Mouse (Mus musculus) kidney, embryonic 15.5 days (tissue): ENCODE data around the gene Cnnm2. TPM values are rescaled to one million over a fixed set of nuclear protein-coding genes. Genes with fewer than 3 reads are reported as not detected.

ENCODE experiments used
- ATAC-seq: fragments of 200-750 bp; cut with Nextera tagmentation; replicated peaks from 2 replicates; pipeline ENCODE4 v1.8.0; 2017; ENCODE audit warnings: moderate TSS enrichment; ENCODE audit not compliant: low FRiP score
- H3K27ac ChIP-seq: fragments of 300-500 bp; sonication (generic); 2 replicates; pipeline ENCODE4 v1.5.1; 2015; ENCODE audit warnings: mild to moderate bottlenecking, inconsistent platforms
- H3K27me3 ChIP-seq: fragments of 300-500 bp; sonication (generic); 2 replicates; pipeline ENCODE4 v1.6.1; 2015; ENCODE audit warnings: inconsistent platforms
- H3K36me3 ChIP-seq: fragments of 300-500 bp; sonication (generic); 2 replicates; pipeline ENCODE4 v1.6.1; 2015; ENCODE audit warnings: inconsistent platforms
- H3K4me1 ChIP-seq: fragments of 300-500 bp; sonication (generic); 2 replicates; pipeline ENCODE4 v1.6.1; 2015; ENCODE audit warnings: inconsistent platforms
- H3K4me2 ChIP-seq: fragments of 300-500 bp; sonication (generic); 2 replicates; pipeline ENCODE4 v1.6.1; 2015; ENCODE audit warnings: moderate library complexity, mild to moderate bottlenecking, inconsistent platforms
- H3K4me3 ChIP-seq: fragments of 300-500 bp; sonication (generic); replicated peaks from 2 replicates; pipeline ENCODE4 v1.5.1; 2015; ENCODE audit warnings: mild to moderate bottlenecking, inconsistent platforms
- H3K9ac ChIP-seq: fragments of 300-500 bp; sonication (generic); 2 replicates; pipeline ENCODE4 v1.6.1; 2015; ENCODE audit warnings: mild to moderate bottlenecking, inconsistent platforms
- H3K9me3 ChIP-seq: fragments of 300-500 bp; sonication (generic); replicated peaks from 2 replicates; pipeline ENCODE4 v1.6.1; 2016; ENCODE audit warnings: inconsistent platforms
- WGBS: fragments of 180-500 bp; shearing (Covaris S2); methylation state at CpG from one replicate; pipeline ENCODE4 v1.1.7; 2015; ENCODE audit warnings: mixed read lengths; 5-methylcytosine and 5-hydroxymethylcytosine counted together
- polyA plus RNA-seq: library from polyadenylated mRNA; unstranded; fragments of >200 nt; fragmentation: Nextera tagmentation; extraction: Ambion mirVana; gene quantifications from 2 replicates; pipeline ENCODE4 v1.2.1, GENCODE M21; 2015

The Cnnm2 gene
- polyA plus RNA-seq, 1 experiment from 2014 or later, result 7.9 TPM

DNA sequence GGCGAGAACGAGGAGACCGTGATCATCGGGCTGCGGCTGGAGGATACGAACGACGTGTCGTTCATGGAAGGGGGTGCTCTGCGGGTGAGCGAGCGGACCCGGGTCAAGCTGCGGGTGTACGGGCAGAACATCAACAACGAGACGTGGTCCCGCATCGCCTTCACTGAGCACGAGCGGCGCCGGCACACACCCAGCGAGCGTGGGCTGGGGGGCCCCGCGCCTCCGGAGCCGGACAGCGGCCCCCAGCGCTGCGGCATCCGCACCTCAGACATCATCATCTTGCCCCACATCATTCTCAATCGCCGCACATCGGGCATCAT lies 535 bp downstream of the Cnnm2 start:
- peak overlapping the region; percentile 71 for H3K4me3 ChIP-seq
- peak overlapping the region; percentile 91 for H3K4me2 ChIP-seq
- H3K9ac ChIP-seq, result peak overlapping the region; percentile 65
- H3K4me1 ChIP-seq, result peaks cover 33% of the 10 kb centered on the region
- H3K27ac ChIP-seq, result peak overlapping the region; percentile 72; the same call in 1 of the 2 replicates
- ATAC-seq, result no peak; the same call in 1 of the 2 replicates
- no peaks in the 10 kb centered on the region for H3K36me3 ChIP-seq
- no peaks in the 10 kb centered on the region for H3K9me3 ChIP-seq
- peaks cover 23% of the 10 kb centered on the region for H3K27me3 ChIP-seq
- under 1% methylated on average over 36 of the region's 36 CpGs for WGBS

DNA sequence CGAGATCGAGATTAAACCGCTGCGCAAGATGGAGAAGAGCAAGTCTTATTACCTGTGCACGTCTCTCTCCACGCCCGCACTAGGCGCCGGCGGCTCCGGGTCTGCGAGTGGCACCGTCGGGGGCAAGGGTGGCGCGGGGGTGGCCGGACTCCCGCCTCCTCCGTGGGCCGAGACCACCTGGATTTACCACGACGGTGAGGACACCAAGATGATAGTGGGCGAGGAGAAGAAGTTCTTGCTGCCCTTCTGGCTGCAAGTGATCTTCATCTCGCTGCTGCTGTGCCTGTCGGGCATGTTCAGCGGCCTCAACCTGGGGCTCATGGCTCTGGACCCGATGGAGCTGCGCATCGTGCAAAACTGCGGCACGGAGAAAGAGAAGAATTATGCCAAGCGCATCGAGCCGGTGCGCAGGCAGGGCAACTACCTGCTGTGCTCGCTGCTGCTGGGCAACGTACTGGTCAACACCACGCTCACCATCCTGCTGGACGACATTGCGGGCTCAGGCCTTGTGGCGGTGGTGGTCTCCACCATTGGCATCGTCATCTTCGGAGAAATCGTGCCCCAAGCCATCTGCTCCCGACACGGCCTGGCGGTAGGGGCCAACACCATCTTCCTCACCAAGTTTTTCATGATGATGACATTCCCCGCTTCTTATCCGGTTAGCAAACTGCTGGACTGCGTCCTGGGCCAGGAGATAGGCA lies 1.0 kb downstream of the Cnnm2 start:
- Histone ChIP-seq H3K4me2 (peak overlapping the region; percentile 91), H3K27ac (no peak overlapping the region), H3K4me1 (peaks cover 33% of the 10 kb centered on the region), H3K9me3 (no peaks in the 10 kb centered on the region), H3K9ac (peak overlapping the region; percentile 65), H3K4me3 (peak overlapping the region; percentile 71), H3K36me3 (no peaks in the 10 kb centered on the region), H3K27me3 (peaks cover 23% of the 10 kb centered on the region)
- ATAC-seq, result no peak
- 1% methylated on average over 50 of the region's 50 CpGs for WGBS

- Histone ChIP-seq H3K27ac (no peak overlapping the region), H3K4me3 (peak overlapping the region; percentile 71), H3K36me3 (no peaks in the 10 kb centered on the region), H3K27me3 (peaks cover 21% of the 10 kb centered on the region), H3K4me2 (peak overlapping the region; percentile 91), H3K4me1 (peaks cover 33% of the 10 kb centered on the region), H3K9ac (peak overlapping the region; percentile 65; the same call in 1 of the 2 replicates), H3K9me3 (no peaks in the 10 kb centered on the region)
- 2% methylated on average over 19 of the region's 19 CpGs for WGBS
- ATAC-seq, result no peak
Observed at GRCm38 (mm10) chr19:46762992-46763342, 1.6 kb downstream of the Cnnm2 start.

- Histone ChIP-seq H3K4me2 (peak overlapping the region; percentile 91), H3K4me1 (peaks cover 33% of the 10 kb centered on the region), H3K36me3 (no peaks in the 10 kb centered on the region), H3K4me3 (peak overlapping the region; percentile 71), H3K9ac (no peak overlapping the region; the same call in 1 of the 2 replicates), H3K9me3 (no peaks in the 10 kb centered on the region), H3K27me3 (peaks cover 17% of the 10 kb centered on the region), H3K27ac (no peak overlapping the region)
- WGBS, result 21% methylated on average over 7 of the region's 7 CpGs
- ATAC-seq, result no peak
Observed at GRCm38 (mm10) chr19:46763356-46763755, 2.0 kb downstream of the Cnnm2 start.

- Histone ChIP-seq H3K4me2 (peak overlapping the region; percentile 91), H3K27ac (no peak overlapping the region), H3K9me3 (no peaks in the 10 kb centered on the region), H3K9ac (no peak overlapping the region), H3K27me3 (peaks cover 12% of the 10 kb centered on the region), H3K36me3 (no peaks in the 10 kb centered on the region), H3K4me3 (peak overlapping the region; percentile 71), H3K4me1 (peaks cover 37% of the 10 kb centered on the region)
- no peak for ATAC-seq
- 49% methylated on average over 12 of the region's 12 CpGs for WGBS
Observed at GRCm38 (mm10) chr19:46763932-46764762, 2.8 kb downstream of the Cnnm2 start.

DNA sequence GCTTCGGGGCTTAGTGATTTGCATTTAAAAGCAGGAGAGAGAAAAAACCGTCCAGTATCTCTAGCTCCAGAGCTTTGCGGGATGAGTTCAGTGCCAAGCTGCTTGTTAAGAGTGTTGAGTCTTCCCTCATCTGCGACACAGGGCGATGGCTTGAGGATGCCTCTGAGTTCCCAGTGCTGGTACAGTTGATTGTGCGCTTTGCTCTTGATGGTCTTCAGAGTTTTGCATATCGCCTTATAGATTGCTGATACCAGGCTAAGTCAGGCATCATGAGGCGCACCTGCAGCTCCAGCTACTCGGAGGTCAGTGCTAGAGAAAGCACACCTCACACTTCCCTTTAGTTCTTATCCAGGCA lies 3.3 kb downstream of the Cnnm2 start:
- Histone ChIP-seq H3K4me3 (peak overlapping the region; percentile 71), H3K4me1 (peaks cover 40% of the 10 kb centered on the region), H3K9me3 (no peaks in the 10 kb centered on the region), H3K27me3 (peaks cover 12% of the 10 kb centered on the region), H3K9ac (no peak overlapping the region), H3K27ac (no peak overlapping the region), H3K36me3 (no peaks in the 10 kb centered on the region), H3K4me2 (peak overlapping the region; percentile 91)
- 61% methylated on average over 9 of the region's 9 CpGs for WGBS
- ATAC-seq, result no peak

DNA sequence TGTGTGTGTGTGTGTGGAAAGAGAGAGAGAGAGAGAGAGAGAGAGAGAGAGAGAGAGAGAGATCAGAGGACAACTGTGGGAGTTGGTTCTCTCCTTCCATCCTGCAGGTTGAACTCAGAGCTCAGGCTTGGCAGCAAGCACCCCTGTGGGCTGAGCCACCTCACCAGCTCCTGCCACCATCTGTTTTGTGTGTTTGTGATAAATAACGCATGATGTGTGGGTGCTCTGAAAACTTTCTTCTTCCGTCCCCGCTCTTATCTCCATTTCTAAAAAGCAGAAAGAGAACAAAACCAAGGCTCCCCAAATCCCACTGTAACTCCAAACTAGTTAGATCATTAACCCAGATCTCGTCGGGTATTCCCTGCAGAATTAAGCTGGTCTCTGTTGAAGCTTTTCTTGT lies 4.7 kb downstream of the Cnnm2 start:
- Histone ChIP-seq H3K9me3 (no peaks in the 10 kb centered on the region), H3K27ac (no peak overlapping the region), H3K27me3 (peaks cover 12% of the 10 kb centered on the region), H3K36me3 (no peaks in the 10 kb centered on the region), H3K9ac (no peak overlapping the region), H3K4me2 (peak overlapping the region; percentile 23; the same call in 1 of the 2 replicates), H3K4me1 (peaks cover 41% of the 10 kb centered on the region), H3K4me3 (no peak overlapping the region)
- ATAC-seq, result no peak
- 68% methylated on average over 5 of the region's 5 CpGs for WGBS

GRCm38 (mm10) chr19:46769759-46770158 lies 8.4 kb downstream of the Cnnm2 start:
- no peak overlapping the region for H3K9ac ChIP-seq
- WGBS, result 84% methylated on average over 11 of the region's 11 CpGs

DNA sequence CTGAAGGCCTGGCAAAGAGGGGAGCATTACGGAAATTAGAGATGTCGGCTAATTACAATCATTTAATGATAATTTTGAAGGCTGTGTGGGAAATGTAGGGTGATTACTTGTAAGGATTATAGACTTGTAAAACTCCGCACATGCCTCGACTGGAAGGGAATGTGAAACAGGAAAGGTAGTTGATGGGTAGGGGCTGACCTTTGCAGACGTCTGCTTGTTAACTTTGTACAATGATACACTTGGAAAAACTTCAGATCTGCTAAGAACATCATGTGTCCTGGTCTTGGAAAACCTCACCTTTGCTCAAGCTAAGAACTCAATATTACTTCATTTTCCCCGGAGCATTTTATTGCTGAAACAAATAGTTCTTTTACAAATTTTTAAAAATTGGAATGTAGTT lies 10.4 kb downstream of the Cnnm2 start:
- no peaks in the 10 kb centered on the region for H3K9me3 ChIP-seq
- 69% methylated on average over 6 of the region's 6 CpGs for WGBS
- H3K27ac ChIP-seq, result no peak overlapping the region
- no peak overlapping the region for H3K9ac ChIP-seq
- no peak for ATAC-seq
- H3K27me3 ChIP-seq, result no peaks in the 10 kb centered on the region
- no peak overlapping the region for H3K4me2 ChIP-seq
- no peak overlapping the region for H3K4me3 ChIP-seq
- H3K36me3 ChIP-seq, result no peaks in the 10 kb centered on the region
- peaks cover 12% of the 10 kb centered on the region; the same call in 1 of the 2 replicates for H3K4me1 ChIP-seq

More at GRCm38 (mm10) chr19:46769759-46770158, 8.4 kb downstream of the Cnnm2 start:
- no peak for ATAC-seq
- Histone ChIP-seq H3K27me3 (no peaks in the 10 kb centered on the region), H3K27ac (no peak overlapping the region), H3K4me3 (no peak overlapping the region), H3K4me2 (no peak overlapping the region), H3K9me3 (no peaks in the 10 kb centered on the region), H3K36me3 (no peaks in the 10 kb centered on the region), H3K4me1 (peaks cover 17% of the 10 kb centered on the region)

DNA sequence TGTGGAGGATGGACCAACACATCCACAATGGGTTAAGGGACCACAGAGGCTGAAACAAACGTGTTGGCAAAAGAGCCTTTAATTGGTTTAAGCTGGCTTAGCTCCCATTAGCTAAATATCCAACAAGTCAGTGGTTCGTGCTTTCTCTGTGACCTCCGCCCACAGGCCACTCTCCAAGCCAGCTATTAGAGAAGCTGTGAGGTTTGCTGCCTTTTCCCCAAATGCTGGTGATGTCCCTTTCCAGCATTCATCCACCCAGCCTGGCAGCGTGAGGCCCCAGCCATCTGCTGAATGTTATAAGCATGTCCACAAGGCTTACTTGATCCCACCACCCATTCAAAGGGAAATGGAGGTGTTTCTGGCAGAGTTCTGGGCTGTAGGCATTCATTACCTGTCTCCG lies 15.0 kb downstream of the Cnnm2 start:
- Histone ChIP-seq H3K9me3 (no peaks in the 10 kb centered on the region), H3K36me3 (no peaks in the 10 kb centered on the region), H3K27me3 (no peaks in the 10 kb centered on the region), H3K4me3 (no peak overlapping the region), H3K27ac (no peak overlapping the region), H3K4me1 (0 out of 2 replicates have a peak, but pooled peaks cover 4% of the 10 kb centered on the region), H3K9ac (no peak overlapping the region), H3K4me2 (no peak overlapping the region)
- ATAC-seq, result no peak
- WGBS, result 65% methylated on average over 5 of the region's 5 CpGs

- WGBS, result 74% methylated on average over 3 of the region's 3 CpGs
- H3K4me2 ChIP-seq, result no peak overlapping the region
- H3K27me3 ChIP-seq, result no peaks in the 10 kb centered on the region
Observed at GRCm38 (mm10) chr19:46776850-46777249, 15.5 kb downstream of the Cnnm2 start.

DNA sequence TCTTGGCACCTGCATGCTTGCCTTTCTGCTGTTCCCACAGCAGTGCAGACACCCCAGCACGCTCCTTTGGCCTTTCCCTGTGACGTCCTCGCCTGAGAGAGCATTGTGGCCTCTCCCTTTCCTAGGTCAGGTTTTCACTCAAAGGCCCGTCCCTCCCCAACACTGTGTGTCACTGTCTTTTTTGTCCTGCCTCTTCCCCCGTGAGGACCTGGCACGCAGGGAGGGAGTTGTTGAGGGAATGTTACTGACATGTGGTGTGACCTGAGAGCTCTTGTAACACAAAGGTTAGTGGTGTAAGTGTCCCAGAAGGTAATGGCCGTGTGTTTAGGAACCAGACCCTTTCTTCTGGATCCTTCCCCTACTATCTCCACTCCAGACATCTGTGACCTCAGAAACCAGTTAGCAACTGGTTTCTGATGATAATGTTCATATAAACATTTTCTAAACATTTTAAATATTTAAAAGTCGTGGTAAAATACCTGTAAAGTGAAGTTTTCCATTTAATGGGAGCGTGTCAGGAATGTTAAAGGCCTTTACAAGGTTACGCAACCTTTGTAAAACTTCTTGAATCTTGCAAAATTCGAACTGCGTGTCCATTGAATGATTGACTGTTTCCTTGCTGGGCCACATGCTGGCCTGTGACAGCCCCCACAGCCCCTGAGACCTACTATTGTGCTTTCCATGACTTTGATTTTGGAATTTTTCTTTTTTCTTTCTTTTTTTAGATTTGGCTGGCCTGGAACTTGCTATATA lies 16.7 kb downstream of the Cnnm2 start:
- H3K27me3 ChIP-seq, result no peaks in the 10 kb centered on the region
- no peak overlapping the region for H3K4me3 ChIP-seq
- H3K4me1 ChIP-seq, result 0 out of 2 replicates have a peak, but pooled peaks cover 4% of the 10 kb centered on the region
- H3K27ac ChIP-seq, result no peak overlapping the region
- 55% methylated on average over 12 of the region's 12 CpGs for WGBS
- H3K9me3 ChIP-seq, result no peaks in the 10 kb centered on the region
- ATAC-seq, result no peak
- H3K9ac ChIP-seq, result no peak overlapping the region
- no peak overlapping the region for H3K4me2 ChIP-seq
- H3K36me3 ChIP-seq, result no peaks in the 10 kb centered on the region

More at GRCm38 (mm10) chr19:46776850-46777249, 15.5 kb downstream of the Cnnm2 start:
- Histone ChIP-seq H3K4me1 (0 out of 2 replicates have a peak, but pooled peaks cover 4% of the 10 kb centered on the region), H3K36me3 (no peaks in the 10 kb centered on the region), H3K9ac (no peak overlapping the region), H3K4me3 (no peak overlapping the region), H3K9me3 (no peaks in the 10 kb centered on the region), H3K27ac (no peak overlapping the region)
- no peak for ATAC-seq
